Mouse (Mus musculus) G1E (cell line): ENCODE measurements around the gene Gm10031.

Source experiments
- CTCF ChIP-seq: IDR thresholded peaks from 2 replicates; pipeline ENCODE4 v1.5.1; 2012; ENCODE audit warnings: low read depth, low read length, inconsistent platforms, mixed read lengths
- GATA1 ChIP-seq: IDR thresholded peaks from 2 replicates; pipeline ENCODE4 v1.6.1; 2012; ENCODE audit warnings: borderline replicate concordance, low read length, inconsistent platforms, mixed read lengths
- GATA2 ChIP-seq: IDR thresholded peaks from 2 replicates; pipeline ENCODE4 v1.6.1; 2012; ENCODE audit warnings: low read depth, low read length, inconsistent platforms, borderline replicate concordance
- POLR2AphosphoS5 ChIP-seq: IDR thresholded peaks from 2 replicates; pipeline ENCODE4 v1.6.1; 2012; ENCODE audit warnings: low read depth, low read length, inconsistent platforms; ENCODE audit not compliant: insufficient replicate concordance
- TAL1 ChIP-seq: conservative IDR thresholded peaks from 2 replicates; pipeline ENCODE4 v1.6.1; 2012; ENCODE audit warnings: low read depth, low read length, inconsistent platforms, mixed read lengths

DNA sequence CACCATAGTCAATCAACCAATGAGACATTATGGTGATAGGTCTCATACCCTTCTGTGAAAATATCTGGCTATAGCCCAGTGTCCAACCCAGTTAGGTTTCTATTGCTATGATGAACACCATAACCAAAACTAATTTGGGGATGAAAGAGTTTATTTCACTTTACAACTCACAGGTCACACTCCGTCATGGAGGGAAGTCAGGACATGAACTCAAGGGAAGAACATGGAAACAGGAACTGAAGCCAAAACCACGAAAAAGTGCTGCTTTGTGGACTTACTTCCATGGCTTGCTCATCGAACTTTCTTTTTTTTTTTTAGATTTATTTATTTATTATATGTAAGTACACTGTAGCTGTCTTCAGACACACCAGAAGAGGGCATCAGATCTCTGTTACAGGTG lies 9.7 kb downstream of the Gm10031 start:
- TF ChIP-seq CTCF (no peak), POLR2AphosphoS5 (no peak), TAL1 (no peak), GATA1 (no peak), GATA2 (no peak)
